Mouse (Mus musculus) fibroblast of lung, adult 2 months (primary cell): Measurements from ENCODE around the gene Nudcd2.
"Not testable (repeated sequence)": the region's sequence is repeated elsewhere in the genome, so short reads cannot be mapped to it uniquely, and the experiment has no call there.

Source experiments
- DNase-seq: peaks from one replicate; pipeline ENCODE4 v3.0.0-alpha.2; 2011; ENCODE audit warnings: low read depth

Nudcd2 gene

DNA sequence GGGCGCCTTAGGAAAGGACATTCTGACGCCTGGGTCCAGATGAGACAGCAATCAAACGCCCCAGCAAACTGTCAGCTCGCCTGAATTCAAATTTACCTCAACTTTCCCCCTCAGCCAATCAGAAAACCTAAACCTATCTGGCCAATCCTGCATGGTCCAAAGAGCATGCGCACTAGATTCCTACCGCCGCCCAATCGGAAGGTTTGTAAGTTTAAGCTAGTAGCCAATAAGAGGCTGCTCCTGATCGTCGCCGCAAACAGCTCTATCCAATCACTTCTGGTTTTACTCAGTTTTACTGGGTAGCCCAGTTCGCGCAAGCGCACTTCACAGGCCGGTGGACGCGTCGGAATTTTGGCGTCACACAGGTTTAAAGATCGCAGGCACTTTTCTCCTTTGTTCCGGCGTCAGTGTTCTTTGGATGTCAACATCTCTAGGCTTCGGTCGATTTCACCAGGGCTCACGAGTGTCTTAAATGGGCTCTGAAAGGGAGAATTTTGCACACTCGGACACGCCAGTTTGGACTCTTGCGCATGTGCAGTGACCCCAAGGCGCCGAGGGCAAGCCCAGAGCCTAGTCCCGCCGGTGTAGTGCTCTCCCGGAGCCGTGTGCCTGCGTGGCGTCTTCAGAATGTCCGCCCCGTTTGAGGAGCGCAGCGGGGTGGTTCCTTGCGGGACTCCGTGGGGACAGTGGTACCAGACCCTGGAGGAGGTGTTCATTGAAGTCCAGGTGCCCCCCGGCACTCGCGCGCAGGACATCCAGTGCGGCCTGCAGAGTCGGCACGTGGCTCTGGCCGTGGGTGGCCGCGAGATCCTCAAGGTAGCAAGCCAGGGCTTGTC lies at the start of gene Nudcd2, which contains the start of gene Hmmr:
Nudcd2 (plus strand) TSS at position 329 of the 836 bp plus-strand sequence.
Hmmr (minus strand) TSS at position 84 of the 836 bp plus-strand sequence.
- peak; percentile 93 for DNase-seq

DNA sequence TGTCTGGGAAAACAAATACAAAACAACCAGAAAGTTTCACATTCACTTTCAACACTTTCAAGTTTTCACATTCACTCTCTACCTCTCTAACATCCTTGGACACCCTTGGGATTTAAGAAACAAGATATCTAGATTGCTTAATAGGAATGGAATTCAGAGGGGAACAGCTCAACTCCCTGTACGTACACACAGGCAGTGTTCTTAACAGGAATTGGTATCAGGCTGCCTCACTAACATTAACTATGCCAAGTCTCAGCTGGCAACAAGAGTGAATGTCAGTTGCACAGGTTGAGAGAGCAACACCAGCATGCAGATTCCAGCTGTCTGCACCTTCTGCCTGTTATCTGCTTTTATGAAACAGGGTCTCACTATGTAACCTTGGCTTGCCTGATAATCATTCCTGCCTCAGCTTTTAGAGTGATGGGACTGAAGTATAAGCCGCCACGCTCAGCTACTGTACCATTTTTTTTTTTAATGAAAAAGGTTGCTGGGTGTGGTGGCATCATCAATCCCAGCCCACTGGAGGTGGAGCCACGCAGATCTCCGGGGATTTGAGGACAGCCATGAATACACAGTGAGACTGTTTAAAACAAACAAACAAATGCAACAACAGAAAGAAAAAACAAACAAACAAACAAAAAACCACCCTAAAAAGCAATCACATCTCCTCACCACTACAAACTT lies 42.9 kb upstream of the Nudcd2 start:
- DNase-seq: peak; percentile 26

DNA sequence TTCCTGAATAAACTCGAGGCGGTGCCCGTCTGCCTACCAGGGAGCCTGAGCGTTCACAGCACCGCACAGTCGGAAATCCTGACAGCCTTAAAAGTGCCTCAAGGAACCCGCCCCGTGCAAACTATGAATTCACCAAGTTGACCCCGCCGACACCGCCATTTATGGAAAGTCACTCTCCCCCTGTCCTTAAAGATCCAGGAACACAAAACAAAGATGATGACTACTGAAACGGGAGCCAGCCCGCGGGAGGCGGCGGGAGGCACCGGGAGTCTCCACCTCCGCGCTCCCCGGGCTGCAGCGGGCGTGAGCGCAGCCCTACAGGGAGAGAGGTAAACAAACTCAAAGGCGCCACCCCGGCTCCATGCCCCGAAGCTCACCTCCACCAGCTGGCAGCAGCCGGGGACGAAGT lies 41.4 kb upstream of the Nudcd2 start:
- DNase-seq: no peak

DNA sequence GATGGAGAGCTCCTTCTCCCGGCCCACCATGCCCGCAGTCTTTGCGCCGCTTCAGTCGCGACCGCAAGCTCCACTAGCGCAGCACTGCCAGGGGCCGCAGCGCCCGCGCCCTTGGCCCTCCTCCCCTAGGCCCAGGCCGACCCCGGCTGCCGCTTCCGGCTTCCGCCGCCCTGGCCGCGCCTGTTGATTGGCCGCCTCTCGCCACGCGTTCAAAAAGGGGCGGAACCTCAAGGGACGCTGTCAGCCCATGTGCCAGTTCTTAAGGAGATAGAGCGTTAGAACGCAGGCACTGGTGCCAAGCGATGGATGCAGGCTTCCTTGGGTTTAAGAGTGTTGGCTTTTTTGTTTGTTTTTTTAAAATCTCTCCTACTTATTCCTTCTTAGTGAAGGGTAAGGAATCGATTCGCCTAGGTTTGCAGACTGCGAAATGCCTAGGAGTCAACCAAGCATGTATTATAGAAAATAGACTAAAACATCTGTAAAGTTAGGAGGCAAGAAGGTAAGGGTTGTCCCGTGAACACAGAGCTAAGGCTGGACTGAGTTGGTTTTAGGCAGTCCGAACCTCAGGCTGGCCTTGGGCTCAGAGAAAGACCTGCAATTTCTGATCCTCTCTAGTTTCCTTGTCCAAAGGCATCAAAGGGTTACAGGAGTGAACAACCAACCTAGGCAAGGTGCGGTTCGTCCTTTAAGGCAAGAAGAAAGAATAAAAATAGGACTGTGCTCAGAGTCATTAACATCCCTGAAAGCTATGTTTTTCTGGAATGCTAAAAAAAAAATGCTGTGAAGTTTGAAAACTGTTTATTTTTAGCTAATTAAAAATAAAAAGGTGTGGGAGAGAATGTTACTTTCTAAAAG lies 40.7 kb upstream of the Nudcd2 start:
- peak; percentile 86 for DNase-seq

DNA sequence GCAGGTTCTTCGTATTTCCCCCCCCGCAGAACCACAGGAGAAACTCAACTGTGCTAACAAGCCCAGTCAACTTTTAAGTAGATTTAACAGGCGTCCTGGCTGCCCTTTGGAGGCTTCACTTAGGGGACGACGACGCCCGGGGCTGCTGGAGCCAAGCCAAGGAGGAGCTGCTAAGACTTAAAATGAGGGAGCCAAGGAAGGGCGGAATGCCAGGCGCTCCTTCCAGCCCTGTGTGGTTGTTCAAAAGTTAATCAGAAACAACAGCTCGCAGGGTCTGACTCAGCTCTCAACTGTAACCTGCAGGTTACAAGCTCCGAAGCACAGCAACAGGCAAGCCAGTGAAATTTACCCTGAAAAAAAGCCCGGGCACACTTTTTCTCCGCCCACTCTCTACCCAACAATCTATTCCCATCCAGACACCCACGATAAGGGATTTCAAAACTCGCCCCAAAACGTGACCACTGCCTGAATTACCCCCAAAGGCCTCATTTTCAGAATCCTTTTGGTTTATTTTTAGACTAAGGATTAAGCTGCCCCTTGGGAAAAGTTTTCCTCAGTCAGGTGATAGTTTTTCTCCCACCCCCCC lies 40.0 kb upstream of the Nudcd2 start:
- peak; percentile 83 for DNase-seq

DNA sequence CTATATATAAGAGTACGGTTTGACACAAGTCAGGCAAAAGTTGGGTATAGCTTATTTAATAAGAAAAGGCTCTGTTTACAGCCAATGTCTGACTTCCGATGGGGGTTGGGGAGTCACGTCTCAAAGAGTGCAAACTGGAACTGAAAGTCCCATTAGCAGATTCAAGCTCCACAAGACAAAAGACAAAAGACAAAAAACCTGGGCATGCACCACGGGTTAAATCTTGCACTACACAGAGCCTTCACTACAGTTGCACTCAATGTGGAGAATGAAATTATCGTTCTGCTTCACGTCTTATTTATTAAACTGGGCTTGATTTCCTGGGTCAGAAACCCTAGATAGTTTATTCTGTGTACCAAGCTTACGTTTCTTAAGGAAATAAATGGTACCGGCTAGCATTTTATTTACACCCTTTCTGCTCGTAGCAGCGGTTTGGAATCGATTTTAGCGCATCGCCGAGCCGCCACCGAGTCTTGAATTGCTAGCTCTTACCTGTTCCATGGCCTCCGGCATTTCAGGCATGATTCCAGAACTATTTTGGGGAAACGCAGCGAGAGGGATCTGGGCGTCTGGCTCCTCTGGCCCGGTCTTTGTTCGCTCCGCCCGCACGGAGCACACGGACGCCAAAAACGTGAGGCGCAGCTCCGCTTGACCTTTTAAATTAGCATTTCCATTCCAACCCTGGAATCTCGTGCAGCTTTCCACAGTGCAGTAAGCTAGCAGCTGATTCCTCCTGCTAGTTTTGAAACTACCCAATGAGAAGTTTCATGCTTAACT lies 39.0 kb upstream of the Nudcd2 start:
- peak; percentile 80 for DNase-seq

DNA sequence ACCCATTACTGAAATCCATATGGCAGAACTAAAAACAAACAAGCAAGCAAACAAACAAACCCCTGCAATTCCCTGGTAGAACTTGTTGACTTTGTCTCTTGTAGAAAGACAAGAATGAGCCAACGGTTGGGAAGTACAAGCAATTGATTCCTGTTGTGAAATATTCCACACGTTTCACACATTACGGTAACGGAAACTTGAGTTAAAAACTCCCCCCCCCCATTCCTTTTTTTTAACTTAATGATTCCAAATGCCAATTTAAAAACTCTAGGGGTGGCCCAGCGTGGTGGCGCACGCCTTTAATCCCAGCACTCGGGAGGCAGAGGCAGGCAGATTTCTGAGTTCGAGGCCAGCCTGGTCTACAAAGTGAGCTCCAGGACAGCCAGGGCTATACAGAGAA lies 38.4 kb upstream of the Nudcd2 start, which contains the start of gene Mat2b:
Mat2b (minus strand) TSS at position 101 of the 400 bp plus-strand sequence.
- DNase-seq: no peak

DNA sequence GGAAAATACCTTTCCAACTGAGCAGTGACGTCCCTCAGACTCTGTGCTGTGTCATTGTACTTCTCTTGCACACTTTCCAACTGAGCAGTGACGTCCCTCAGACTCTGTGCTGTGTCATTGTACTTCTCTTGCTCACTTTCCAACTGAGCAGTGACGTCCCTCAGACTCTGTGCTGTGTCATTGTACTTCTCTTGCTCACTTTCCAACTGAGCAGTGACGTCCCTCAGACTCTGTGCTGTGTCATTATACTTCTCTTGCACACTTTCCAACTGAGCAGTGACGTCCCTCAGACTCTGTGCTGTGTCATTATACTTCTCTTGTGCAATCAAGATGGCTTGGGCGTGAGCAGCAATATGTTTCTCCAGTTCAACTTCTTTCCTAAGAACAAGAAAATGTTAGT lies 23.6 kb upstream of the Nudcd2 start:
- DNase-seq: not testable (repeated sequence)

DNA sequence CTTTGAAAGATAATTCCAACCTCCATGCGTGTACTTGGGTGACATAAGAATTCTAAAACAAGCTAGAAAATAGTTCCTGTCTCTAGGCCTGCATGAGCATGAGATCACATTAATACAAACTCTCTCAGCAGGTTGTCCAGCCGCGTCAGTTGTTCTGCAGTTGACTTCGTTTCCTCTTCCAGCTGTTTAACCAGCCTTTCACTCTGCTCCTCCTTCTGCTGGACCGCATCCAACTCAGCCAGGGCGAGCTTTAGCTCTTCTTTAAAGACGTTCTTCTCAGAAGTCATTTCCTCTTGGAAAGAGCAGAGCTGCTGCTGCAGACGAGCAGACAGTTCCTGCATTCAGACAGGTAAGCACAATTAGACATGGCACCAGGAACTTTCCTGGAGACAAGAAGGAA lies 19.6 kb upstream of the Nudcd2 start:
- DNase-seq: no peak

DNA sequence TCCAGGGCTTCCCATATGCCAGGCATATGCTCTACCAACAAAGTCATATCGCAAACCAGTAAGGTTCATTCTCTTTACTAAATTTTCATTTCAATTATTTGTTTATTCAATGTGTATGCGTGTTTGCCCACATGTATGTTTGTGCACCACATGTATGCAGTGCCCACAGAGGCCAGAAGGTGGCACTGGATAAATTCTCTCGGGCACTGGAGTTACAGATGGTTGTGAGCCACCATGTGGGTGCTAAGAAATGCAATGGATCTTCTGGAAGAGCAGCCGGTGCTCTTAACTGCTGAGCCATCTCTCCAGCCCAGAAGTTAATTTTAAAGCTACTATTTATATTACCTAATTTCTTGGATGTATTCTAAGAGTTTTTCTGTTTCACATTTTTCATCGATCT lies 17.9 kb upstream of the Nudcd2 start:
- DNase-seq: no peak

DNA sequence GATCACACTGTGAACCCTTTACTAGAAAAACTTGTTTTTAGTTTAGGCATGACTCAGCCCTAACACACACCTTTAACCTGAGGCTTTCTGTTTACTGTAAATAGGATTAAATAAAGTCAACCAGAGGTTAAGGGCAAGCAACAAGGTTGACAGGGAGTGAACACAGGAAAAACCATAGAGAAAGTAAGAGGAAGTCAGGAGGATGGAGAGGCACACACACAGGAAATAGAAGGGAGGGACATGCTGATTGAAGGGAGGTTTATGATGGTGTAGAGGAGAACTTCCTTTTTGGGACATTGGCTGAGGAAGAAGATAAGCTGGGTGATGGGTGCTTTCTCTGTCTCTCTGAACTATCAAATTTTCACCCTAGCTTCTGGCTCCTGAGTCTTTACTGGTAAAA lies 15.1 kb upstream of the Nudcd2 start:
- DNase-seq: no peak

DNA sequence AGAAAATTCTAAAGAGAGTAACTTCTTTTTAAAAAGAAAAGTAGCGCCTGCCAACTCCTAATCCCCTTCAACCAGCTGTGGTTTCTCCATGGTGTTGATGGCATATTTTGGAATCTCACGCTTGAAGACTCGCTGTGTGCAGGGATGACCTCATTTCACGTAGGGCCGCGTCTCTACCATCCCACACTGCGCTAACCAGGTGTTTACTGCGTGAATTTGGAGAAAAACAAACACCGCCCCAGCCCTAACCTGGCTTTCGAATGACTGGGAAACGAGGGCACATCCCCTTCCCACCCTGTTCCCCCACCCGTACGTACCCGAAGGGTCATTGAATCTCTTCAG lies 499 bp upstream of the Nudcd2 start:
- no peak for DNase-seq

DNA sequence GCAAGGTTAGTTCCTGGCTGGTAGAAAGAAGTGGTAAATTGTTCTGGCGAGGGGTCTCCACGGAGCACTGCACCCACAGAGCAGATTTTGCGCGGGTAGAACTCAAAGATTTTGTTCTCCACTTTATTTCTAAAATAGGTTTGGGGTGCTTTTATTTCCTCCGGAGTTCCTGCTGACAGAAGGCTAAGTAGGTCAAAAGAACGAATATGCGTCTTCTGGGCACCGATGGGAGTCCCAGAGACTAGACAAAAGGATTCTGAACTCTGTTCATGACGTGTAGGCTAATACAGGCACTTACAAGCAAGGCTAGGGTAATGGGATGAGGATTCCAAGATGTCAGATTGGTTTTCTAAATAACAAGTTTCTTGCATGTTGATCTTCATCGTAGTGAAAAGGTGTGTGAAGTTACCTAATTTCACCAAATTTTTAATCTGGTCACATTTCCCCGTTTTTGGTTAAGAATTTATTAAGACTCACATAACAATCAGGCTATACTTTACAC lies 835 bp downstream of the Nudcd2 start:
- no peak for DNase-seq

DNA sequence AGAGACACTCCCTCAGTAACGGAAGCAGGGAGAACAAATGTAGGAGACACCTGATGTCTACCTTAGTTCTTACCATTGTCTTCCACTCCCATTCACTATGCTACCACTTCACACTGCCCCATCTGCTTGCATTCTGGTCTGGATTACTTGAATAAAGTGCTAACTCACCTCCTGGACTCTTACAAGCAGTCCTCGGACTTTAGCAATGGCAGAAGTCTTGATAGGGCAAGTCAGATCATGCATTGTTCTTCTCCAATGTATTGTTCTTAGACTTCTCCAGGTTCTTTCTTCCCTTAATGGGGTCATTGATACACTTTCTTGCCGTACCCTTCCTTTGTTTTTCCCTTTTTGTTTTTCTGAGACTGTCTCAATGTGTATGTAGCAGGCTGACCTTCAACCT lies 3.9 kb downstream of the Nudcd2 start:
- DNase-seq: no peak

DNA sequence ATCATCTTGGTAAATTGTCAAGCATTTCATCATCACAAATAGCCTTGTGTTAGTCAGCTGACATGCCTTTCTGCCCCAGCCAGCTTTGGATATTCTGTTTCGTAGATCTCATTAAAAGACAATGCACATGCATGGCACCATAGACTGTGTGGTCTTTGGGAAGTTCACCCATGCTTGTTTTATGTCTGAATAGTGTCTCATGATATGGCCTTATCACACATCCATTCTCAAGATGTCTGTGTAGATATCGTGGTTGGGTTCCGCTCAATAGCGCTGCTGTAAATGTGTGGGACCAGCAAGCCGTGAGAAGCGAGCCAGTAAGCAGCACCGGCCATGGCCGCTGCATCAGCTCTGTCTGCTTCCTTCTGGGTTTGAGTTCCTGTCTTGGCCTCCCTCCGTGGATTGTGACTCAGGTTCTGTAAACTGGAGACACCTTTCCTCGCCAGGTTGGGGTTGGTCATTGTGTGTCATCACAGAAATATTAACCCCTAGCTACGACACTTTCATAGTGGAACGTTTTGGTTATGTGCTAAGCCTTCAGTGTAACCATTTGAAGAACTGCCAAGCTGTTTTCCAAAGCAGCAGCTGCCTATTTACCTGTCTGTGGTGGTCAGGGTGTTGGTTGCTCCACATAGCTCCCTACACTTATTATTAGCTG lies 8.3 kb downstream of the Nudcd2 start:
- DNase-seq: no peak

DNA sequence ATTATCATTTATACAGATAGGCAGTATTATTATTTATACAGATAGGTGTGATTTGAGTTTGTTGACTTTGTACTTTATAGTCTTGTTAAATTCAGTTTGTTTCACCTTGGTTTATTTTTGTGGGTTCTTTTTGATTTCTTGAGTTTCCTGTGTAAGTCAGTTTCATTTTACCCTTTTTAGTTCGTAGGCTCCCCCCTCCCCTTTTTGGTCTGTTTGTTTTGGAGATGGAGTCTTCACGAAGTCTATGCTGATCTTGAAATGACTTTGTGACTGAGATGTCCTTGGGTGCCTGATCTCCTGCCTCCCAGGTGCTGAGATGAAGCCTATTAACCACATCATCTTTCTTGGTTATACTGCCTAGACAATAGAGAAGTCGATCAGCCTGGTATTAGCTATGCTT lies 10.9 kb downstream of the Nudcd2 start:
- no peak for DNase-seq

DNA sequence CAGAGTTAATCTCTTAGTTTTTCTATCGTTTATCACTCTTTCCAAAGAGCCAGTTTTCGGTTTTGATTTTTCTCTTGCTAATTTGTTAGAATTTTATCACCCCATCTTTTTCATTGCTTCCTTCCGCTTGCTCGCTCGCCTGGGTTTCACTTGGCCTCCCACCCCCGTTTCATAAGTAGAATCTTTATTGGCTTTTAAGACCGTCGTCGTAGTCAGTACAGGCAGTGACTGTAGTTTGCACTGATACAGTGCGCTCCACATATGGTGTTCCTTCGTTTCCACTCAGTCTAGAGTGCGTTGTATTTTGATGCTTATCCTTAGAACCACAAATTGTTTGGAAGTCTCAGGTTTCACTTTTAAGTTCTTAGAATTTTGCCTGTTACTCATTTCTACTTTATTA lies 12.9 kb downstream of the Nudcd2 start:
- DNase-seq: no peak

DNA sequence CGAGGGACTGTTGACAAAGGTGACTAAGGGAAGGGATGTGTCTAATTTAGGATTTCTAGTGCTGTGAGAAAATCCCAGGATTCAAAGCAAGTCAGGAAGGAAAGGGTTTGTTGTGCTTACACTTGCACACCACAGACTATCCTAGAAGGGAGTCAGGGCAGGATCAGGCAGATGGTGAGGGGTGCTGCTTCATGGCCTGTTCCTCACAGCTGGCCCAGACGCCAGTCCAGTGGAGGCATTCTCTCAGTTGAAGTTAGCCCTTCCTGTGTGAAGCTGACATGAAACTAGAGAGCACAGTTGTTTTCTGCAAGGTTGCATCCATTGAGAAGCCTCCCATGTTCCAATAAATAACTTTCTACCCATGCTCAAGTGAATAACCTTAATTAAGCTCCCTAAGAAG lies 14.2 kb downstream of the Nudcd2 start:
- DNase-seq: no peak

DNA sequence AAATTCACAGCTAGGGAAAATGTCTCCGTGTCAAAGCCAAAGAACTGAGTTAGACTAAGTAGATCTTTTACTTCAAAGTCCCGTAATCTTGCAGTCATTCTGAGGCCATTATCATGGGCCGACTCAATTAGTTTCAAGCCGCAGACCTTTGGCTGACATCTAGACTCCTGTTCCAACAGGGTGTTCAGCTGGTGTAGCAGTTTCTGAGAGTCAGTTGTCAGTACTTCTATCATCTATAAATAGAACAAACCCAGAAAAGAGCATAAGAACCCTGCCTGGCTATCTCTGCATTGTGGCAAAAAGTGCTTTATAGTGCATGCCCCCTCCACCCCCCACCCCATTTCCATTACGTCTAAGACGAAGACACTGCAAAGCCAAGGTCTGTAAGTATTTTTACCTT lies 20.4 kb downstream of the Nudcd2 start:
- no peak for DNase-seq

DNA sequence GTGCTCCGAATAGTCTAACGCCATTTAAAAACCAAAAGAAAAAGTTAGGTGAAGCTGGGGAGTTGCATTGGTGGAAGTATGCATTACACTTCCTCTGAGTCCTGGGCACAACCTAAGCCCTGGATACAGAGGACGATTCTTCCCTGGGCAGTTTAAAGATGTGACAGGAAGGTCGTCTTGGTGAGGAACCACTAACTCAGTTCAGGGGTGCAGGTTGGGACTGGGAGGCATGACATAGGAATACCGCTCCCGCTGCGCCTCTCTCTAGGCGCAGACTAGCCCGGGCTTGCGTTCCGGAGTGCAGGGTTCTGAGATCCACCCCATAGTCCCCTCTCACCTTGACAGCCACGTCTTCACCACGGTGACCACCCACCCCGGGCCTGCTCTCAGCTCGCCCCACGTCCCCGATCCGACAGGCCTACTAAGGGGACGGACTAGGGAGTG lies 21.2 kb downstream of the Nudcd2 start:
- DNase-seq: no peak
